Mouse (Mus musculus): Measurements from ENCODE around the gene Accs. TPM values are rescaled to one million over a fixed set of nuclear protein-coding genes. Genes with fewer than 3 reads are reported as not detected.

The Accs gene
- polyA plus RNA-seq, 1 experiment from 2014 or later, result 4.5 TPM

GRCm38 (mm10) chr2:93870842-93871241 lies 21.1 kb upstream of the Accs start:
- Histone ChIP-seq H3K27ac (ENCODE audit: low read length) (no peak overlapping the region), H3K9ac (ENCODE audit: low read depth, low read length) (no peak overlapping the region), H3K4me1 (ENCODE audit: control insufficient read depth, insufficient read depth, low read length) (peaks cover 6% of the 10 kb centered on the region), H3K9me3 (replicated peaks; ENCODE audit: control insufficient read depth, low read length, poor library complexity, severe bottlenecking) (no peaks in the 10 kb centered on the region), H3K27me3 (ENCODE audit: control insufficient read depth, insufficient read depth, low read depth, low read length) (no peaks in the 10 kb centered on the region), H3K36me3 (ENCODE audit: control insufficient read depth, insufficient read depth, low read length) (no peaks in the 10 kb centered on the region), H3K4me2 (ENCODE audit: low read length) (no peak overlapping the region), H3K4me3 (ENCODE audit: low read depth, low read length) (no peak overlapping the region)
- 39% methylated on average over 4 of the region's 4 CpGs for WGBS
- ATAC-seq, result 0 out of 2 replicates have a peak, but pooled peaks have one; percentile 40

GRCm38 (mm10) chr2:93869107-93869600 lies 19.4 kb upstream of the Accs start, which contains the start of gene Accsl:
Gene Accsl, minus strand, starts transcription at chr2:93869157.
- ATAC-seq, result no peak
- Histone ChIP-seq H3K27ac (ENCODE audit: low read length) (no peak within 1 kb of the TSS), H3K9ac (ENCODE audit: low read depth, low read length) (no peak within 1 kb of the TSS), H3K27me3 (ENCODE audit: control insufficient read depth, insufficient read depth, low read depth, low read length) (no peaks in the 10 kb centered on the region), H3K36me3 (ENCODE audit: control insufficient read depth, insufficient read depth, low read length) (no peaks in the 10 kb centered on the region), H3K4me3 (ENCODE audit: low read depth, low read length) (no peak within 1 kb of the TSS), H3K4me2 (ENCODE audit: low read length) (no peak within 1 kb of the TSS), H3K4me1 (ENCODE audit: control insufficient read depth, insufficient read depth, low read length) (peaks cover 4% of the 10 kb centered on the region), H3K9me3 (replicated peaks; ENCODE audit: control insufficient read depth, low read length, poor library complexity, severe bottlenecking) (no peaks in the 10 kb centered on the region)
- 72% methylated on average over 7 of the region's 7 CpGs for WGBS

- no peak for ATAC-seq
- Histone ChIP-seq H3K27me3 (ENCODE audit: control insufficient read depth, insufficient read depth, low read depth, low read length) (no peaks in the 10 kb centered on the region), H3K27ac (ENCODE audit: low read length) (no peak overlapping the region), H3K4me3 (ENCODE audit: low read depth, low read length) (no peak overlapping the region), H3K4me2 (ENCODE audit: low read length) (no peak overlapping the region), H3K9me3 (replicated peaks; ENCODE audit: control insufficient read depth, low read length, poor library complexity, severe bottlenecking) (no peaks in the 10 kb centered on the region), H3K36me3 (ENCODE audit: control insufficient read depth, insufficient read depth, low read length) (no peaks in the 10 kb centered on the region), H3K4me1 (ENCODE audit: control insufficient read depth, insufficient read depth, low read length) (no peaks in the 10 kb centered on the region; the same call in 1 of the 2 replicates), H3K9ac (ENCODE audit: low read depth, low read length) (no peak overlapping the region)
- WGBS, result 85% methylated on average over 11 of the region's 11 CpGs
Measured at GRCm38 (mm10) chr2:93868566-93868965, 18.8 kb upstream of the Accs start.

GRCm38 (mm10) chr2:93863229-93863628 lies 13.5 kb upstream of the Accs start:
- no peak overlapping the region for H3K4me2 ChIP-seq (ENCODE audit: low read length)
- H3K4me3 ChIP-seq (ENCODE audit: low read depth, low read length), result no peak overlapping the region
- no peak for ATAC-seq
- no peaks in the 10 kb centered on the region for H3K9me3 ChIP-seq (replicated peaks; ENCODE audit: control insufficient read depth, low read length, poor library complexity, severe bottlenecking)
- H3K27me3 ChIP-seq (ENCODE audit: control insufficient read depth, insufficient read depth, low read depth, low read length), result no peaks in the 10 kb centered on the region
- no peak overlapping the region for H3K27ac ChIP-seq (ENCODE audit: low read length)
- no peak overlapping the region for H3K9ac ChIP-seq (ENCODE audit: low read depth, low read length)
- no peaks in the 10 kb centered on the region for H3K4me1 ChIP-seq (ENCODE audit: control insufficient read depth, insufficient read depth, low read length)
- H3K36me3 ChIP-seq (ENCODE audit: control insufficient read depth, insufficient read depth, low read length), result no peaks in the 10 kb centered on the region
- 60% methylated on average over 4 of the region's 4 CpGs for WGBS

- H3K27ac ChIP-seq (ENCODE audit: low read length), result no peak overlapping the region
- H3K36me3 ChIP-seq (ENCODE audit: control insufficient read depth, insufficient read depth, low read length), result no peaks in the 10 kb centered on the region
- no peak overlapping the region for H3K9ac ChIP-seq (ENCODE audit: low read depth, low read length)
- H3K27me3 ChIP-seq (ENCODE audit: control insufficient read depth, insufficient read depth, low read depth, low read length), result no peaks in the 10 kb centered on the region
- no peaks in the 10 kb centered on the region for H3K9me3 ChIP-seq (replicated peaks; ENCODE audit: control insufficient read depth, low read length, poor library complexity, severe bottlenecking)
- no peak for ATAC-seq
- H3K4me3 ChIP-seq (ENCODE audit: low read depth, low read length), result no peak overlapping the region
- H3K4me1 ChIP-seq (ENCODE audit: control insufficient read depth, insufficient read depth, low read length), result no peaks in the 10 kb centered on the region
- no peak overlapping the region for H3K4me2 ChIP-seq (ENCODE audit: low read length)
- 73% methylated on average over 12 of the region's 12 CpGs for WGBS
Measured at GRCm38 (mm10) chr2:93858845-93859244, 9.1 kb upstream of the Accs start.

GRCm38 (mm10) chr2:93851303-93851702 lies 1.6 kb upstream of the Accs start:
- H3K36me3 ChIP-seq (ENCODE audit: control insufficient read depth, insufficient read depth, low read length), result no peaks in the 10 kb centered on the region
- no peak overlapping the region for H3K9ac ChIP-seq (ENCODE audit: low read depth, low read length)
- peaks cover 10% of the 10 kb centered on the region for H3K4me1 ChIP-seq (ENCODE audit: control insufficient read depth, insufficient read depth, low read length)
- H3K4me3 ChIP-seq (ENCODE audit: low read depth, low read length), result no peak overlapping the region
- H3K9me3 ChIP-seq (replicated peaks; ENCODE audit: control insufficient read depth, low read length, poor library complexity, severe bottlenecking), result no peaks in the 10 kb centered on the region
- no peak for ATAC-seq
- no peak overlapping the region for H3K4me2 ChIP-seq (ENCODE audit: low read length)
- WGBS, result 87% methylated on average over 1 of the region's 1 CpGs
- H3K27me3 ChIP-seq (ENCODE audit: control insufficient read depth, insufficient read depth, low read depth, low read length), result no peaks in the 10 kb centered on the region
- no peak overlapping the region for H3K27ac ChIP-seq (ENCODE audit: low read length)

GRCm38 (mm10) chr2:93850317-93850944 lies 688 bp upstream of the Accs start:
- H3K9ac ChIP-seq (ENCODE audit: low read depth, low read length), result no peak overlapping the region
- WGBS, result 42% methylated on average over 13 of the region's 13 CpGs
- no peaks in the 10 kb centered on the region for H3K27me3 ChIP-seq (ENCODE audit: control insufficient read depth, insufficient read depth, low read depth, low read length)
- no peaks in the 10 kb centered on the region for H3K36me3 ChIP-seq (ENCODE audit: control insufficient read depth, insufficient read depth, low read length)
- peaks cover 10% of the 10 kb centered on the region for H3K4me1 ChIP-seq (ENCODE audit: control insufficient read depth, insufficient read depth, low read length)
- peak overlapping the region; percentile 79 for H3K4me2 ChIP-seq (ENCODE audit: low read length)
- no peak overlapping the region for H3K27ac ChIP-seq (ENCODE audit: low read length)
- H3K9me3 ChIP-seq (replicated peaks; ENCODE audit: control insufficient read depth, low read length, poor library complexity, severe bottlenecking), result no peaks in the 10 kb centered on the region
- peak overlapping the region; percentile 59 for H3K4me3 ChIP-seq (ENCODE audit: low read depth, low read length)
- ATAC-seq, result no peak

- H3K4me1 ChIP-seq (ENCODE audit: control insufficient read depth, insufficient read depth, low read length), result no peaks in the 10 kb centered on the region
- H3K9ac ChIP-seq (ENCODE audit: low read depth, low read length), result no peak overlapping the region
- no peak overlapping the region for H3K4me3 ChIP-seq (ENCODE audit: low read depth, low read length)
- no peak for ATAC-seq
- H3K4me2 ChIP-seq (ENCODE audit: low read length), result no peak overlapping the region
- H3K27ac ChIP-seq (ENCODE audit: low read length), result no peak overlapping the region
- no peaks in the 10 kb centered on the region for H3K27me3 ChIP-seq (ENCODE audit: control insufficient read depth, insufficient read depth, low read depth, low read length)
- H3K36me3 ChIP-seq (ENCODE audit: control insufficient read depth, insufficient read depth, low read length), result peaks cover 13% of the 10 kb centered on the region; the same call in 1 of the 2 replicates
- 96% methylated on average over 3 of the region's 3 CpGs for WGBS
- no peaks in the 10 kb centered on the region for H3K9me3 ChIP-seq (replicated peaks; ENCODE audit: control insufficient read depth, low read length, poor library complexity, severe bottlenecking)
Measured at GRCm38 (mm10) chr2:93841349-93841748, 8.4 kb downstream of the Accs start.

GRCm38 (mm10) chr2:93840109-93840508 lies 9.6 kb downstream of the Accs start:
- 77% methylated on average over 6 of the region's 6 CpGs for WGBS
- H3K36me3 ChIP-seq (ENCODE audit: control insufficient read depth, insufficient read depth, low read length), result peaks cover 13% of the 10 kb centered on the region; the same call in 1 of the 2 replicates
- no peak overlapping the region for H3K9ac ChIP-seq (ENCODE audit: low read depth, low read length)

More at GRCm38 (mm10) chr2:93840109-93840508, 9.6 kb downstream of the Accs start:
- Histone ChIP-seq H3K9me3 (replicated peaks; ENCODE audit: control insufficient read depth, low read length, poor library complexity, severe bottlenecking) (no peaks in the 10 kb centered on the region), H3K27me3 (ENCODE audit: control insufficient read depth, insufficient read depth, low read depth, low read length) (no peaks in the 10 kb centered on the region), H3K27ac (ENCODE audit: low read length) (no peak overlapping the region), H3K4me2 (ENCODE audit: low read length) (no peak overlapping the region), H3K4me1 (ENCODE audit: control insufficient read depth, insufficient read depth, low read length) (no peaks in the 10 kb centered on the region), H3K4me3 (ENCODE audit: low read depth, low read length) (no peak overlapping the region)
- no peak for ATAC-seq
